Mouse (Mus musculus) T-helper 1 cell (primary cell): Measurements from ENCODE around the gene Ccdc89.

Source experiments
- in situ Hi-C: fragments of 300-600 bp; cut with MboI, MseI; formaldehyde crosslinking; loops from one replicate; pipeline ENCODE4 v1.15.1; 2025; ENCODE audit warnings: high pct_unique_total_duplicates

The Ccdc89 gene

DNA sequence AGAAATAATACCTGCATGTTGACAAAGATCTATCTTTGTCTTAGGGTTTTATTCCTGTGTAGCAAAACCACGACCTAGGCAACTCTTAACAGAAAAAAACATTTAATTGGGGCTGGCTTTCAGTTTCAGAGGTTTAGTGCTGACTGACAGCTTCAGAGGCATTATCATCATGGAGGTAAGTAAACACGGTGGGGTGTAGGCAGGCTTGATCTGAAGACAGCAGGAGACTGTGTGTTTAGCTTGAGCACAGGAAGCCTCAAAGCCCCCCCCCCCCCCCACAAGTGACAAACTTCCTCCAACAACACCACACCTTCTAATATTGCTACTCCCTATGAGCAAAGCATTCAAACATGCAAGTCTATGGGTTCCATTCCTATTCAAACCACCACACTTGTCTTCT lies 47.1 kb downstream of the Ccdc89 start:
- in situ Hi-C loops = no loop called here

DNA sequence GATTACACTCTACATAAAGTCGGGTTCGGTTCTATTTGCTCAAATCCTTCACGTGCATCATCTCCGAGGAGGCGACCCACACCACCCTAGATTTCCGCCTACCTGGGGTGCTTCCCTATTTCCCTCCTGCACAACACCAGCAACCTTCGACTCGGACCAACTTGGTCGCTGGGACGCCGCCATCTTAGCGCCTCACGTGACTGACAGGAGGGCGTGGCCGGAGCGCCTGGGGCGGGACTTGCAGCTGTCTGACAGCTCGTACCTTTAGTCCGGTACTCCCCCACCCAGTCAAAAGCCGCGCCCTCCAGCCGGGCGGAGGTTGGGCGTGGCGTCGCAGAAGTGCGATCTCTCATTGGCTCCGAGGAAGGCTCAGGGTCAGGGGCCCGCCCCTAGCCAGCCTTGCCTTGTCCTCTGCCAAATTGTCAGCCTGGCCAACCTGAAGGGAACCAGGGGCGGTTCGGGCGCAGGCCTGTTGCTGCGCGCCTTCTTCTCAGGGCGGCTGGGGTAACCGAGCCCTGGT lies 49.5 kb downstream of the Ccdc89 start, which contains the start of gene Tmem126b:
Tmem126b (minus strand) TSS at position 209 of the 520 bp plus-strand sequence.
- in situ Hi-C loops = no loop called here

DNA sequence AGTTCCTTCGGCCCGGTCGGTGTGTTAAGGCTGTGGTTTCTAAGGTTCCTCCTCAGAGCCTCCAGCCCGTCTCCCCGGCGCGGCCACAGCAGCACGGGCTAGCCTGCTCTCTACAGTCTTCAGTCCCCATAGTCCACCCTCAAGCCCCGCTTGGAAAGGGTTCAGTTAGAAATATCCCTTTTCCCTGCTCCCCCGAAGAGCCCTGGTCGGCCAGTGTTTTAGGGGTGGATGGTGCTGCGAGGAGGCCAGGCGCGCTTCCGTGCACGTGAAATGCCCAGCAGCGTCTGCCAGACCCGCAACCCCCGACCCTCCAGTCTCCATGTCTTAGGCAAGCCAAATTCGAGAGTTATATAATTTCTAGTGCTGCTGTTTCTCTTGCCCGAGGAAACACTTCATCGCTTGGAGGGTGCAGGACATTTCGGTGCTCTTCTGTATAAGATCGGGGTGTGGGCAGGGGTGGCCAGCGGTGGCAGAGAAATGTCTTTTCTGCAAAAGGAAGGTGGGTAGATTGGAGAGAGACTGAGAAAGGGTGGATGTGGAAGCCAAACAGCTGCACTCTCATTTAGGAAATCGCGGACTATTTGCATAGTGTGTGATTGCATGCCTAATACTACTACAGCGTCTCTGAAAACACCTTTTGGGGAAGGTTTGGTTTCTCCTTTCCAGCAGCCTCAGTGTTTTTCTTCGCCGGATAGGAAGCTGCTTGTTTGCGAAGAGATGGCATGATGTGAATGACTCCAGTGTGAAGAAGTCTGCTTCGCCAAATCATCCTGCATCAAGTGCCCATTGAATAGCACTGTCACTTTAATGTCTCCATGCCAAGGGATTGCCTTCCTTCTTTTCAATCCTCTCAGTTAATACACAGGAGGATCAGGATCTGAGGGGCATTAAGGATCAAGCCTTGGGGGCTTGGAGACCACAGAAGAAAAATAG lies 50.2 kb downstream of the Ccdc89 start, which contains the start of gene Dlg2:
Dlg2 (plus strand) TSS at position 360 of the 933 bp plus-strand sequence.
- in situ Hi-C loops = no loop called here
